27 mouse cellular contexts compared by ENCODE assay signal in genomic region chr3:158140629-158141028, GRCm38 (mm10).
DNase-seq lines count a peak whose midpoint lies in the region; ATAC-seq and TF ChIP-seq lines count a peak whose summit lies in the region.
"Had no signal": no experiment of that assay in that cellular context is flagged by ENCODE, and none has a peak within 500 bp of the region (broad histone marks: within the 10 kb centered on the region; RNA-seq: fewer than 3 reads in every experiment).

No protein-coding gene starts in this region.

- no peak for TF ChIP-seq POLR2A in CH12.LX (IDR thresholded peaks at IDR 0.05; ENCODE audit: low read depth, low read length)
- TF ChIP-seq POLR2A in lung, adult 2 months (IDR thresholded peaks at IDR 0.05; ENCODE audit: borderline replicate concordance, extremely low read depth, low read depth, low read length): no peak

- dilution Hi-C loops in CH12.LX (cut with MboI; ENCODE audit: extremely low pct_ligation_motif_present, extremely low pct_unique_long_range_greater_than_20kb, low sequenced_read_pairs): no loop called here

- in situ Hi-C loops in CH12.LX (cut with MboI; ENCODE audit: low pct_ligation_motif_present, low pct_unique_long_range_greater_than_20kb, low sequenced_read_pairs): no loop called here

- H3K4me2 ChIP-seq in kidney, postnatal 0 days (ENCODE audit: low read length): no peak overlapping the region
- H3K4me2 ChIP-seq in CH12.LX (ENCODE audit: insufficient read depth, low read depth, poor library complexity, severe bottlenecking): no peak overlapping the region; the same call in 1 of the 2 replicates
- H3K4me2 ChIP-seq: embryonic facial prominence, embryonic 12.5 days; embryonic facial prominence, embryonic 15.5 days; heart, embryonic 13.5 days; hindbrain, embryonic 14.5 days had no signal

- no peak for ATAC-seq in kidney, postnatal 0 days (replicated peaks; ENCODE audit: low FRiP score, low read depth)
- ATAC-seq in granulocyte monocyte progenitor cell, adult 5-6 weeks (replicated peaks; ENCODE audit: poor library complexity, severe bottlenecking): no peak
- ATAC-seq: forebrain, embryonic 14.5 days; forebrain, postnatal 0 days; hindbrain, postnatal 0 days; inflammation-experienced regulatory T-cells, adult 6 months had no signal

- H3K9me3 ChIP-seq in kidney, postnatal 0 days (replicated peaks; ENCODE audit: low read length): no peaks in the 10 kb centered on the region
- H3K9me3 ChIP-seq in CH12.LX (replicated peaks; ENCODE audit: low read length): no peaks in the 10 kb centered on the region
- H3K9me3 ChIP-seq: embryonic facial prominence, embryonic 12.5 days; embryonic facial prominence, embryonic 15.5 days; heart, embryonic 10.5 days; heart, embryonic 13.5 days had no signal

- no peaks in the 10 kb centered on the region for H3K27me3 ChIP-seq in kidney, postnatal 0 days (ENCODE audit: insufficient read depth, low read length)
- no peaks in the 10 kb centered on the region for H3K27me3 ChIP-seq in CH12.LX (replicated peaks)
- H3K27me3 ChIP-seq: embryonic facial prominence, embryonic 12.5 days; embryonic facial prominence, embryonic 15.5 days; heart, embryonic 13.5 days had no signal

- no peak overlapping the region for H3K4me3 ChIP-seq in gastrocnemius, adult 2 months
- no peak overlapping the region for H3K4me3 ChIP-seq in kidney, postnatal 0 days (replicated peaks; ENCODE audit: low read depth, low read length)
- H3K4me3 ChIP-seq in CH12.LX (replicated peaks in 1 of 3; ENCODE audit: low read depth in 2 of 3, low read length in 2 of 3, poor library complexity in 1 of 3): no peak overlapping the region
- no peak overlapping the region for H3K4me3 ChIP-seq in lung, adult 2 months (replicated peaks; ENCODE audit: extremely low read depth, low read depth, low read length)
- H3K4me3 ChIP-seq: embryonic facial prominence, embryonic 12.5 days; embryonic facial prominence, embryonic 15.5 days; heart, adult 2 months; heart, embryonic 10.5 days; heart, embryonic 13.5 days had no signal

- peak; percentile 76 for TF ChIP-seq EP300 in CH12.LX (IDR thresholded peaks at IDR 0.05; ENCODE audit: low read length)

- H3K79me2 ChIP-seq in CH12.LX (replicated peaks; ENCODE audit: control insufficient read depth, extremely low read depth, insufficient read depth, poor library complexity, severe bottlenecking): no peaks in the 10 kb centered on the region

- no peaks in the 10 kb centered on the region for H3K36me3 ChIP-seq in kidney, postnatal 0 days (ENCODE audit: insufficient read depth, low read length)
- no peaks in the 10 kb centered on the region for H3K36me3 ChIP-seq in CH12.LX (replicated peaks in 1 of 2; ENCODE audit: control insufficient read depth in 1 of 2, insufficient read depth in 1 of 2, low read length in 1 of 2)
- H3K36me3 ChIP-seq: embryonic facial prominence, embryonic 12.5 days; embryonic facial prominence, embryonic 15.5 days; heart, embryonic 10.5 days; heart, embryonic 13.5 days had no signal

- intact Hi-C loops in gastrocnemius, adult 2 months (cut with DNase I): no loop called here

- 62% methylated on average over 1 of the region's 1 CpGs for WGBS in kidney, postnatal 0 days
- WGBS in lung, adult 2 months: 30% methylated on average over 1 of the region's 1 CpGs

- no peak overlapping the region for H3K9ac ChIP-seq in kidney, postnatal 0 days (ENCODE audit: low read depth, low read length)
- H3K9ac ChIP-seq in CH12.LX (ENCODE audit: insufficient read depth, low read depth): no peak overlapping the region
- H3K9ac ChIP-seq: embryonic facial prominence, embryonic 12.5 days; embryonic facial prominence, embryonic 15.5 days; forebrain, postnatal 0 days; heart, embryonic 13.5 days; hindbrain, embryonic 14.5 days had no signal

- DNase-seq in gastrocnemius, adult 2 months: no peak
- no peak for DNase-seq in gastrocnemius, postnatal 10 days
- peak; percentile 5 for DNase-seq in kidney, postnatal 0 days (ENCODE audit: low spot score)
- no peak for DNase-seq in kidney, postnatal 25 days
- DNase-seq in CH12.LX (ENCODE audit: extremely low read depth): no peak
- DNase-seq in brain, adult 2 months (ENCODE audit: low read depth, low spot score): peak; percentile 72
- DNase-seq in lung, adult 2 months: no peak
- DNase-seq: adrenal gland, adult 2 months; adrenal gland, postnatal 14 days; B cell, adult 2 months; cerebellum, adult 18-20 months; cerebellum, adult 9-11 months; cerebellum, postnatal 25 days; forebrain, postnatal 0 days; gastrocnemius, postnatal 25 days; heart, adult 2 months; heart, postnatal 14 days; heart, postnatal 4 days had no signal

- TF ChIP-seq RAD21 in CH12.LX (IDR thresholded peaks at IDR 0.05; ENCODE audit: low read depth, low read length): no peak

- 0 out of 2 replicates have a peak overlapping the region, but pooled peaks have one; percentile 28 for H3K27ac ChIP-seq in gastrocnemius, adult 2 months
- no peak overlapping the region for H3K27ac ChIP-seq in kidney, postnatal 0 days
- H3K27ac ChIP-seq in CH12.LX (ENCODE audit: insufficient read depth, low read depth): no peak overlapping the region
- H3K27ac ChIP-seq: embryonic facial prominence, embryonic 12.5 days; embryonic facial prominence, embryonic 15.5 days; heart, adult 2 months; heart, embryonic 10.5 days; heart, embryonic 13.5 days; hindbrain, embryonic 14.5 days; hindbrain, postnatal 0 days had no signal

- no peak for TF ChIP-seq CTCF in gastrocnemius, adult 2 months (IDR thresholded peaks at IDR 0.05)
- TF ChIP-seq CTCF in kidney, postnatal 0 days (IDR thresholded peaks at IDR 0.05; ENCODE audit: low read depth): no peak
- TF ChIP-seq CTCF in CH12.LX (conservative IDR thresholded peaks at IDR 0.05 in 1 of 2, IDR thresholded peaks at IDR 0.05 in 1 of 2; ENCODE audit: low read depth in 2 of 2, low read length in 2 of 2): no peak
- TF ChIP-seq CTCF in lung, adult 2 months (IDR thresholded peaks at IDR 0.05; ENCODE audit: insufficient read depth, low read length): no peak

- H3K4me1 ChIP-seq in kidney, postnatal 0 days (replicated peaks; ENCODE audit: insufficient read depth, low read length): no peaks in the 10 kb centered on the region
- H3K4me1 ChIP-seq in CH12.LX (ENCODE audit: control insufficient read depth in 1 of 2, insufficient read depth in 2 of 2): peaks cover 9 to 17% of the 10 kb centered on the region in 2 experiments
- peaks cover 2% of the 10 kb centered on the region; the same call in 1 of the 2 replicates for H3K4me1 ChIP-seq in lung, adult 2 months (ENCODE audit: control insufficient read depth, insufficient read depth, low read length)
- H3K4me1 ChIP-seq: embryonic facial prominence, embryonic 12.5 days; embryonic facial prominence, embryonic 15.5 days; heart, embryonic 10.5 days; heart, embryonic 13.5 days had no signal

TF ChIP-seq in CH12.LX, 34 proteins besides CTCF, POLR2A, EP300 and RAD21:
- TF ChIP-seq SIN3A (IDR thresholded peaks at IDR 0.05; ENCODE audit: low read length) (no peak), BHLHE40 (IDR thresholded peaks at IDR 0.05; ENCODE audit: low read depth, low read length) (no peak), IRF4 (IDR thresholded peaks at IDR 0.05; ENCODE audit: low read depth, low read length) (peak; percentile 15), ETS1 (conservative IDR thresholded peaks at IDR 0.05; ENCODE audit: low read depth, low read length) (peak; percentile 86), PAX5 (IDR thresholded peaks at IDR 0.05; ENCODE audit: low read length) (no peak), JUN (IDR thresholded peaks at IDR 0.05; ENCODE audit: insufficient read depth, low read depth, low read length) (peak; percentile 23; the same call in 1 of the 2 replicates), MEF2A (IDR thresholded peaks at IDR 0.05; ENCODE audit: borderline replicate concordance, low read depth, low read length) (0 out of 2 replicates have a peak, but pooled peaks have one; percentile 24), JUND (conservative IDR thresholded peaks at IDR 0.05; ENCODE audit: low read depth, low read length) (peak; percentile 72), ZC3H11A (IDR thresholded peaks at IDR 0.05; ENCODE audit: low read depth, low read length) (no peak)

Comparison
In these comparisons a context has a peak if more than half of its experiments do, and no peak if none do; other contexts are left out.
1. DNase-seq: peak in kidney, postnatal 0 days (single experiment) and brain, adult 2 months (single experiment); none in gastrocnemius, adult 2 months (single experiment), gastrocnemius, postnatal 10 days (single experiment), kidney, postnatal 25 days (0 of 2), CH12.LX (single experiment) and lung, adult 2 months (single experiment).